Mouse (Mus musculus) heart, embryonic 13.5 days (tissue): ENCODE measurements around the gene Cdk2ap2. TPM values are rescaled to one million over a fixed set of nuclear protein-coding genes. Genes with fewer than 3 reads are reported as not detected.

Source experiments
- ATAC-seq: fragments of 200-750 bp; cut with Nextera tagmentation; 2 replicates; pipeline ENCODE4 v1.8.0; 2017; ENCODE audit warnings: moderate TSS enrichment; ENCODE audit not compliant: insufficient number of reproducible peaks, low FRiP score, low TSS enrichment; ENCODE audit errors: extremely low read depth
- H3K27ac ChIP-seq: fragments of 300-500 bp; sonication (generic); replicated peaks from 2 replicates; pipeline ENCODE4 v1.5.1; 2015; ENCODE audit warnings: moderate library complexity, mild to moderate bottlenecking, inconsistent platforms
- H3K27me3 ChIP-seq: fragments of 300-500 bp; sonication (generic); replicated peaks from 2 replicates; pipeline ENCODE4 v1.6.1; 2015; ENCODE audit warnings: mild to moderate bottlenecking, inconsistent platforms
- H3K36me3 ChIP-seq: fragments of 300-500 bp; sonication (generic); 2 replicates; pipeline ENCODE4 v1.6.1; 2015; ENCODE audit warnings: mild to moderate bottlenecking, inconsistent platforms
- H3K4me1 ChIP-seq: fragments of 300-500 bp; sonication (generic); 2 replicates; pipeline ENCODE4 v1.6.1; 2015; ENCODE audit warnings: inconsistent platforms
- H3K4me2 ChIP-seq: fragments of 300-500 bp; sonication (generic); 2 replicates; pipeline ENCODE4 v1.6.1; 2015; ENCODE audit warnings: inconsistent platforms, mild to moderate bottlenecking, moderate library complexity
- H3K4me3 ChIP-seq: fragments of 300-500 bp; sonication (generic); 2 replicates; pipeline ENCODE4 v1.5.1; 2015; ENCODE audit warnings: moderate library complexity, mild to moderate bottlenecking, inconsistent platforms
- H3K9ac ChIP-seq: fragments of 300-500 bp; sonication (generic); 2 replicates; pipeline ENCODE4 v1.6.1; 2015; ENCODE audit warnings: inconsistent platforms, mild to moderate bottlenecking, moderate library complexity
- H3K9me3 ChIP-seq: fragments of 300-500 bp; sonication (generic); 2 replicates; pipeline ENCODE4 v1.6.1; 2016; ENCODE audit warnings: inconsistent platforms
- WGBS: fragments of 180-500 bp; shearing (Covaris S2); methylation state at CpG from one replicate; pipeline ENCODE4 v1.1.7; 2015; ENCODE audit warnings: mixed read lengths; 5-methylcytosine and 5-hydroxymethylcytosine counted together
- polyA plus RNA-seq: library from polyadenylated mRNA; unstranded; fragments of >200 nt; fragmentation: Nextera tagmentation; extraction: Ambion mirVana; gene quantifications from 2 replicates; pipeline ENCODE4 v1.2.1, GENCODE M21; 2015

Cdk2ap2 gene
- polyA plus RNA-seq, 1 experiment from 2014 or later = 64.5 TPM

DNA sequence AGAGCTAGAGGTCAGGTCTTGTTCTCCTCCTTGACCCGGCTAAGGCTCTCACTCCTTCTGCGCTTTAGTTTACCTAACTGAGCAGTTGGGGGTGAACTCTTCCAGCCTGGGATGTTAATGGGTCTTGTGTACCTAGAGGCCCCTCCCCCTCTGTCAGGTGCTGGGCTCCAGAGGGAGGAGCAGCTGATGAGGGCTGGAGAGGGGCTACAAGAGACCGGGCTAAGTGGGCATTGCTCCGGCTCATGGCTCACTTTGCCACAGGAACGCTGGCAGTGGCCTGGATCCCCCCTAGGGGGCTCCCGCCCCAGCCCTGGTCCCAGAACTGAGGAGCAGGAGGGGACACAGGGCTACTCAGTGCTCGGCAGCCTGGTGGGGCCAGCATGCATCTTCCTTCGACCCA lies 13.2 kb upstream of the Cdk2ap2 start:
- Histone ChIP-seq H3K4me1 (peaks cover 13% of the 10 kb centered on the region), H3K27ac (no peak overlapping the region), H3K4me2 (no peak overlapping the region), H3K9me3 (no peaks in the 10 kb centered on the region), H3K27me3 (peaks cover 51% of the 10 kb centered on the region), H3K4me3 (no peak overlapping the region), H3K9ac (peak overlapping the region; percentile 24; the same call in 1 of the 2 replicates), H3K36me3 (no peaks in the 10 kb centered on the region)
- 29% methylated on average over 8 of the region's 8 CpGs for WGBS
- no peak for ATAC-seq

DNA sequence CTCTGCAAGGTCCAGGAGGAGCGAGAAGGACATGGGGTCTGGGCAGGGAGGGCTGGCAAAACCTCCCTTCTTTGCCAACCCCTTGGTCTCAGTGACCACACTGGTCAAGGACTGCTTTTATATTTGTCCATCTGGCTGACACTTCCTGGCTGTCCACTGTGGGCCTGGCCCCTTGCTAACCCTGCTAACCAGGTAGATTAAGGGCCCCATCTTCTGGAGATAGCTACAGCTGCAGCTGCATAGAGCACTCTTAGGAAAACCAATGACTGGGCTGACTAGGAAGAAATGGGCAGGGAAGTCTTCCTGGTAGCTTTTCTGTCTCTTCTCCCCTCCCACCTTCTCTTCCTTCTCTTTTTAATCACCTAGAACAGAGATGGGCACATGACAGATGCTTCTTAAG lies 12.0 kb upstream of the Cdk2ap2 start:
- WGBS = 81% methylated on average over 1 of the region's 1 CpGs
- no peaks in the 10 kb centered on the region for H3K9me3 ChIP-seq
- H3K36me3 ChIP-seq = no peaks in the 10 kb centered on the region
- H3K27me3 ChIP-seq = peaks cover 60% of the 10 kb centered on the region
- H3K27ac ChIP-seq = no peak overlapping the region
- ATAC-seq = no peak
- no peak overlapping the region for H3K4me3 ChIP-seq
- no peak overlapping the region for H3K9ac ChIP-seq
- H3K4me2 ChIP-seq = no peak overlapping the region
- H3K4me1 ChIP-seq = peaks cover 13% of the 10 kb centered on the region

DNA sequence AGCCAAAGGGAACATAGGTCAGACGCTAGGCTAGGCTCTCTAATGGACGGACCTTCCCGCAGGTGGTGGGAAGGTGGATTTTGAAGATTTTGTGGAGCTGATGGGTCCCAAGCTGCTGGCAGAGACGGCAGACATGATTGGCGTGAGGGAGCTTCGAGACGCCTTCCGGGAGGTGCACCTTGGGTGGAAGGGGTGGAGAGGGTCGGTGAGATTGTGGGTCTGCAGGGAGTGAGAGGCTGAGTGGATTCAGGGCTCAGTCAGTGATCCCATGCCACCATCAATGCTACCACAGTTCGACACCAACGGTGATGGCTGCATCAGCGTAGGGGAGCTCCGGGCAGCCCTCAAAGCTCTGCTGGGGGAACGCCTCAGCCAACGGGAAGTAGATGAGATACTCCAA lies 10.8 kb upstream of the Cdk2ap2 start:
- H3K4me1 ChIP-seq = peaks cover 13% of the 10 kb centered on the region
- no peaks in the 10 kb centered on the region for H3K36me3 ChIP-seq
- H3K9me3 ChIP-seq = no peaks in the 10 kb centered on the region
- WGBS = 86% methylated on average over 15 of the region's 15 CpGs
- no peak overlapping the region for H3K4me3 ChIP-seq
- H3K27ac ChIP-seq = no peak overlapping the region
- H3K27me3 ChIP-seq = peaks cover 60% of the 10 kb centered on the region
- no peak for ATAC-seq
- no peak overlapping the region for H3K9ac ChIP-seq
- no peak overlapping the region for H3K4me2 ChIP-seq

DNA sequence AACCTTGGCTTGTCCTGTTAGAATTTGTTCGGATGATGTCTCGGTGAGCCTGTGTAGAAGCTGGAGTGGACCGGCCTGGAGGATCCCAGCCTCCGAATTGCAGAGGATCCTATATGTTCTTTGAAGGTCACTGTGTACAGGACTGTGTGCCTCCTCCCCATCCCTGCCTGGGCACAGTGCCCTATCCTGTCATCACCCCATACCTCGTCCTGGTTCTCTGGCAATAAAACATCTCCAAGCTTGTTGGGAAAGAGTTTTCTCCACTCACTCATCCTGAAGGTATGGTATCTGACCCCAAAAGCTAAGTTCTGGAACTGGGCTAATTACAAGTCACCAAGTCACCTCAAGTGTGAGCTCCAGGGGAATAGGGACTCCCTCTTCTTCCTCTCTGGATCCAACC lies 9.9 kb upstream of the Cdk2ap2 start:
- WGBS = 66% methylated on average over 5 of the region's 5 CpGs
- Histone ChIP-seq H3K9ac (no peak overlapping the region), H3K4me1 (peaks cover 13% of the 10 kb centered on the region), H3K9me3 (no peaks in the 10 kb centered on the region), H3K27me3 (peaks cover 57% of the 10 kb centered on the region), H3K27ac (0 out of 2 replicates have a peak overlapping the region, but pooled peaks have one; percentile 2), H3K4me3 (no peak overlapping the region), H3K4me2 (no peak overlapping the region), H3K36me3 (no peaks in the 10 kb centered on the region)
- no peak for ATAC-seq

- H3K9ac ChIP-seq = no peak overlapping the region
- H3K4me2 ChIP-seq = no peak overlapping the region
- H3K36me3 ChIP-seq = no peaks in the 10 kb centered on the region
- no peak overlapping the region for H3K27ac ChIP-seq
- H3K4me3 ChIP-seq = no peak overlapping the region
- 47% methylated on average over 5 of the region's 5 CpGs for WGBS
- H3K4me1 ChIP-seq = peaks cover 13% of the 10 kb centered on the region
- peaks cover 52% of the 10 kb centered on the region for H3K27me3 ChIP-seq
- ATAC-seq = no peak
- H3K9me3 ChIP-seq = no peaks in the 10 kb centered on the region
Measured at GRCm38 (mm10) chr19:4088146-4088545, 8.8 kb upstream of the Cdk2ap2 start.

GRCm38 (mm10) chr19:4089128-4089527 lies 7.9 kb upstream of the Cdk2ap2 start:
- ATAC-seq = no peak
- no peak overlapping the region for H3K4me3 ChIP-seq
- no peak overlapping the region for H3K4me2 ChIP-seq
- H3K4me1 ChIP-seq = peaks cover 10% of the 10 kb centered on the region
- no peak overlapping the region for H3K9ac ChIP-seq
- no peak overlapping the region for H3K27ac ChIP-seq
- 72% methylated on average over 6 of the region's 6 CpGs for WGBS
- no peaks in the 10 kb centered on the region for H3K36me3 ChIP-seq
- peaks cover 42% of the 10 kb centered on the region for H3K27me3 ChIP-seq
- H3K9me3 ChIP-seq = no peaks in the 10 kb centered on the region

GRCm38 (mm10) chr19:4090446-4090845 lies 6.5 kb upstream of the Cdk2ap2 start:
- Histone ChIP-seq H3K4me3 (no peak overlapping the region), H3K9me3 (no peaks in the 10 kb centered on the region), H3K36me3 (no peaks in the 10 kb centered on the region), H3K9ac (no peak overlapping the region), H3K27me3 (peaks cover 31% of the 10 kb centered on the region), H3K4me2 (no peak overlapping the region), H3K27ac (no peak overlapping the region), H3K4me1 (peaks cover 10% of the 10 kb centered on the region)
- ATAC-seq = no peak
- 72% methylated on average over 3 of the region's 3 CpGs for WGBS

GRCm38 (mm10) chr19:4091383-4091782 lies 5.6 kb upstream of the Cdk2ap2 start:
- H3K36me3 ChIP-seq = no peaks in the 10 kb centered on the region
- H3K27ac ChIP-seq = no peak overlapping the region
- ATAC-seq = no peak
- no peaks in the 10 kb centered on the region for H3K9me3 ChIP-seq
- no peak overlapping the region for H3K4me3 ChIP-seq
- WGBS = 47% methylated on average over 2 of the region's 2 CpGs
- H3K4me2 ChIP-seq = no peak overlapping the region
- no peak overlapping the region for H3K9ac ChIP-seq
- peaks cover 23% of the 10 kb centered on the region for H3K27me3 ChIP-seq
- peaks cover 15% of the 10 kb centered on the region for H3K4me1 ChIP-seq

GRCm38 (mm10) chr19:4092750-4093149 lies 4.2 kb upstream of the Cdk2ap2 start:
- WGBS = 79% methylated on average over 3 of the region's 3 CpGs

DNA sequence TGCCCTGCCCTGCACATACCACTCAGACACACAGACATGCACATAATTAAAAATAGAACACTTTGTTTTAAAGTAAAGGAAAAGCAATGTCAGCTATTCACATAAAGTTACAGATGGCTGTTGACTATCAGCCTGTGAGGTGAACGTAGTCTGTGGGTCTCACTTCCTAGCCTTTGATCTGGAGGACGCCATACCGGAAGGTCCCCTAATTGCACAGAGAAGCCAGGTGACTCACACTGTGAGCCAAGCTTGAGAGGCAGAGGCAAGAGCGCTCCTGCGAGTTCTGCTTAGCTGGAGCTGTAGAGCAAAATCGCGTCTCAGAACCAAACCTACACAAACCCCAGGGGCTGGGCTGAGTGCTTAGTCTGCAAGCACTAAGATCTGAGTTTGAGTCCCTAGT lies 3.2 kb upstream of the Cdk2ap2 start:
- peaks cover 16% of the 10 kb centered on the region for H3K27me3 ChIP-seq
- H3K4me2 ChIP-seq = no peak overlapping the region
- H3K9me3 ChIP-seq = no peaks in the 10 kb centered on the region
- H3K9ac ChIP-seq = no peak overlapping the region
- H3K27ac ChIP-seq = no peak overlapping the region
- no peaks in the 10 kb centered on the region for H3K36me3 ChIP-seq
- ATAC-seq = no peak
- peaks cover 24% of the 10 kb centered on the region for H3K4me1 ChIP-seq
- 66% methylated on average over 7 of the region's 7 CpGs for WGBS
- H3K4me3 ChIP-seq = no peak overlapping the region

More at GRCm38 (mm10) chr19:4092750-4093149, 4.2 kb upstream of the Cdk2ap2 start:
- Histone ChIP-seq H3K27me3 (peaks cover 23% of the 10 kb centered on the region), H3K4me2 (no peak overlapping the region), H3K9ac (no peak overlapping the region), H3K4me3 (no peak overlapping the region), H3K36me3 (no peaks in the 10 kb centered on the region), H3K9me3 (no peaks in the 10 kb centered on the region), H3K4me1 (peaks cover 16% of the 10 kb centered on the region), H3K27ac (no peak overlapping the region)
- ATAC-seq = no peak

GRCm38 (mm10) chr19:4094348-4094747 lies 2.6 kb upstream of the Cdk2ap2 start:
- 78% methylated on average over 3 of the region's 3 CpGs for WGBS
- Histone ChIP-seq H3K4me2 (no peak overlapping the region), H3K27ac (no peak overlapping the region), H3K36me3 (no peaks in the 10 kb centered on the region), H3K9ac (no peak overlapping the region), H3K4me1 (peaks cover 29% of the 10 kb centered on the region), H3K9me3 (no peaks in the 10 kb centered on the region), H3K4me3 (no peak overlapping the region), H3K27me3 (peaks cover 10% of the 10 kb centered on the region)
- ATAC-seq = no peak

DNA sequence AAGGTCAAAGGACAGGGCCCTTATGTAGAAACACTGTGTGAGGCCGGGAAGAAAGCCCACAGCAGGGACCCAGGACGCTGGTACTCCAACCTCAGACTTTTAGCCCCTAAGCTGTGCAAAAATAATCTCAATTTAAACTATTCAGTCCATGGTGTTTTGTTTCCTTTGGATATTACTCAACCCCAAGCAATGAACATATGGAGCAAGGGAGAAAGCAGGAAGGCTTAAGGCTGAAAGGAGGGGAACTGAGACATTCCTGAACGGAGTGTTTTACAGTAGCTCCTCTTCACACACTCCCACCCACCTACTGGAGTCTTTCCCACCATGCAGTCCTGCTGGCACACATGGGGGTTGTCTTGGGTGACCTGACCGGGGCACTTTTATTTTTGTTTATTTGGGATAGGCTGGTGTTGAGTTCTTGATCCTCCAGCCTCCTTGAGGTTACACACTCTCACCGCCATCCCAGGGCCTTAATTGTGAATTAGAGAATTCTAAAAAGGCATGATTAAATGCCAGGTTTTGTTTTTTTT lies 2.1 kb upstream of the Cdk2ap2 start:
- 70% methylated on average over 5 of the region's 5 CpGs for WGBS

More for the DNA sequence above, 2.1 kb upstream of the Cdk2ap2 start:
- peaks cover 6% of the 10 kb centered on the region; the same call in 1 of the 2 replicates for H3K27me3 ChIP-seq
- peaks cover 34% of the 10 kb centered on the region for H3K4me1 ChIP-seq
- H3K9ac ChIP-seq = no peak overlapping the region
- no peak overlapping the region for H3K4me3 ChIP-seq
- H3K4me2 ChIP-seq = no peak overlapping the region
- H3K9me3 ChIP-seq = no peaks in the 10 kb centered on the region
- ATAC-seq = no peak
- no peak overlapping the region for H3K27ac ChIP-seq
- no peaks in the 10 kb centered on the region for H3K36me3 ChIP-seq
